Mouse (Mus musculus): Measurements from ENCODE around the gene Mgat5. TPM values are rescaled to one million over a fixed set of nuclear protein-coding genes. Genes with fewer than 3 reads are reported as not detected.

The Mgat5 gene
- total and polyA plus RNA-seq, 2 experiments from 2014 or later = 2.1 to 11.2 TPM

DNA sequence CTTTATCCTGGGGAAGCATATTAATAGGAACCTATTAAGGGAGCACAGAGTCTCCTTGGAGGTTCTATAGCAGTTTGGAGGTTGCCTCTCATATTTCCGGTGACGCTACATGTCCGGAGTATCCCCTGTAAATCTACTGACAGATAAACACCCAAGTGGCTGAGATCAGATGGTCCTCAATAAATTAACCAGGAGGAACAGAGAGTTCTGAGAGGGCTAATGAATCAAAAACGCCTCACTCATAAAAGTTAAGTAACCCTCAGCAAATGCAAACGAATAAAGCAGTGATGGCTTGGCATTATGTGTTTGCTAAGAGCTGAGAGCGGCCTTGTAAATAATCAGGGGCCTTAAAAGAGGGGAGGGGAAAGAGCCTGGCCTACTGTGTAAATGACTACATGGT is 259.2 kb downstream of the Mgat5 start:
- Histone ChIP-seq H3K36me3 (replicated peaks; ENCODE audit: control insufficient read depth, insufficient read depth, low read length) (peaks cover 12% of the 10 kb centered on the region), H3K9ac (replicated peaks; ENCODE audit: low read depth, low read length) (no peak overlapping the region), H3K4me3 (ENCODE audit: low read depth, low read length) (no peak overlapping the region), H3K27ac (ENCODE audit: low read depth) (no peak overlapping the region), H3K4me2 (ENCODE audit: low read depth, low read length) (no peak overlapping the region), H3K27me3 (ENCODE audit: control insufficient read depth, insufficient read depth, low read length) (no peaks in the 10 kb centered on the region), H3K4me1 (ENCODE audit: control insufficient read depth, insufficient read depth) (0 out of 2 replicates have a peak, but pooled peaks cover 7% of the 10 kb centered on the region), H3K9me3 (replicated peaks; ENCODE audit: control insufficient read depth, low read length) (no peaks in the 10 kb centered on the region)
- DNase-seq (ENCODE audit: low spot score) (no peak), ATAC-seq (ENCODE audit: insufficient read depth, low read depth) (no peak)
- 90% methylated on average over 6 of the region's 6 CpGs for WGBS
- TF ChIP-seq EP300 (IDR thresholded peaks at IDR 0.05; ENCODE audit: low read depth) = no peak
- TF ChIP-seq CTCF (IDR thresholded peaks at IDR 0.05; ENCODE audit: low read depth) = no peak

DNA sequence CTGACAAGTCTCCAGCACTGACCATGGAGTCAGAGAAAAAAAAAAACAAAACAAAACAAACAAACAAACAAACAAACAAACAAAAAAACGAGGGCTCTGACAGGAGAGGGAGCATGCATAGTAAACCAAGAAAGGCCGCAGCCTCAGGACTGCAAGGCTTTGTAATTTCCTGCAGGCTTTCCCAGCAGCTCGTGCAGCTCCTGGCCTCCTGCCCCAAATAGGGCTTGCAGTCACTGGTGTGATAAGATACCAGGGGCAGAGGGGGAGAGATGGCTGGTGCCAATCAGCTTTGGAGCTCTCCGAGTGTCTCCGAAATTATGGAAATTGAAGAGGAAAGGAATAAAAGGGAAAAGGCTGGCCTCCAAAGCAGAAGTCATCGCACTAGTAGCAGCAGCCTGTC is 260.5 kb downstream of the Mgat5 start:
- ATAC-seq (ENCODE audit: insufficient read depth, low read depth) (peak; percentile 57; the same call in 1 of the 2 replicates), DNase-seq (ENCODE audit: low spot score) (peak; percentile 30)
- Histone ChIP-seq H3K9ac (replicated peaks; ENCODE audit: low read depth, low read length) (no peak overlapping the region), H3K36me3 (replicated peaks; ENCODE audit: control insufficient read depth, insufficient read depth, low read length) (peaks cover 14% of the 10 kb centered on the region), H3K4me1 (ENCODE audit: control insufficient read depth, insufficient read depth) (0 out of 2 replicates have a peak, but pooled peaks cover 7% of the 10 kb centered on the region), H3K27me3 (ENCODE audit: control insufficient read depth, insufficient read depth, low read length) (no peaks in the 10 kb centered on the region), H3K4me3 (ENCODE audit: low read depth, low read length) (no peak overlapping the region), H3K4me2 (ENCODE audit: low read depth, low read length) (peak overlapping the region; percentile 23), H3K9me3 (replicated peaks; ENCODE audit: control insufficient read depth, low read length) (no peaks in the 10 kb centered on the region), H3K27ac (ENCODE audit: low read depth) (0 out of 2 replicates have a peak overlapping the region, but pooled peaks have one; percentile 52)
- no peak for TF ChIP-seq CTCF (IDR thresholded peaks at IDR 0.05; ENCODE audit: low read depth)
- no peak for TF ChIP-seq EP300 (IDR thresholded peaks at IDR 0.05; ENCODE audit: low read depth)
- 11% methylated on average over 6 of the region's 6 CpGs for WGBS

DNA sequence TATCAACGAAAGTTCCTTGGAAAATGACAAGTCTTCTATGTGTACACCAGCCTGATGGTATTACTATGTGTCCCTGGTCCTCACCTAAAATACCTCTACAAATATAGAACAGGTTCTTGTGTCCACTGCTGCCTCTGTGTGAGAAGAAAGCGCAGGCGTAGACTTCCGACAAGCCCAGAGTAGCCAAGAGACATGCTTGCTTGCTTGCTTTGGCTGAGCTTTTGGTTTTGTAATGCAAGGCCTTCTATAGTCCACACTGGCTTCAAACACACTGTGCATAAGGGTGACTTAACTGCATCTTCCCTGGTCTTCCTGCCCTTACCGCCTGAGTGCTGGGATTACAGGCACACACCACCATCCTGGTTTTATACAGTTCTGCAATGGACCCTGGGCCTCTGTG is 262.4 kb downstream of the Mgat5 start:
- H3K36me3 ChIP-seq (replicated peaks; ENCODE audit: control insufficient read depth, insufficient read depth, low read length) = peaks cover 19% of the 10 kb centered on the region
- H3K9ac ChIP-seq (replicated peaks; ENCODE audit: low read depth, low read length) = no peak overlapping the region
- no peak overlapping the region for H3K27ac ChIP-seq (ENCODE audit: low read depth)
- 93% methylated on average over 5 of the region's 5 CpGs for WGBS
- H3K9me3 ChIP-seq (replicated peaks; ENCODE audit: control insufficient read depth, low read length) = no peaks in the 10 kb centered on the region
- ATAC-seq (ENCODE audit: insufficient read depth, low read depth) = no peak
- DNase-seq (ENCODE audit: low spot score) = no peak
- H3K4me1 ChIP-seq (ENCODE audit: control insufficient read depth, insufficient read depth) = 0 out of 2 replicates have a peak, but pooled peaks cover 7% of the 10 kb centered on the region
- no peak overlapping the region for H3K4me3 ChIP-seq (ENCODE audit: low read depth, low read length)
- TF ChIP-seq EP300 (IDR thresholded peaks at IDR 0.05; ENCODE audit: low read depth) = no peak
- TF ChIP-seq CTCF (IDR thresholded peaks at IDR 0.05; ENCODE audit: low read depth) = no peak
- H3K4me2 ChIP-seq (ENCODE audit: low read depth, low read length) = no peak overlapping the region
- H3K27me3 ChIP-seq (ENCODE audit: control insufficient read depth, insufficient read depth, low read length) = no peaks in the 10 kb centered on the region

DNA sequence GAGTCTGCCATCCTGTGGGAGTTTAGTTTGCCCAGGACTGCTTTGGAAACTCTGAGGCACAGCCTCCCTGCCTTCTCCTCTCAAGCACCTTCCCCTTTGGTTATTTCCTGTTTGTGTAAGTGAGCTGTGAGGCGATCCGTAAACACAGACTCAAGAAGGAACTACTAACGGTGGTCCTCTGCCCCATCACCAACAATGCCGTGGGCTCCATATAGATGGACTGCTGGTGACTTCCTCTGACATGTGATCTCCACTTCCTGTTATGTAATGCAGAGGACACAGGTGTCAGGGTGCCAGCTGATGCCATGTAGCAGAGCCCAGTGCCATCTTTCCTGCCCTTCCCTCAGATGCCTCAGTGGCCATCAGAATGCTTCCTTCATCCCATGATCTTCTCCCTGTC is 265.4 kb downstream of the Mgat5 start:
- WGBS = 83% methylated on average over 4 of the region's 4 CpGs
- H3K4me3 ChIP-seq (ENCODE audit: low read depth, low read length) = no peak overlapping the region
- peaks cover 19% of the 10 kb centered on the region for H3K36me3 ChIP-seq (replicated peaks; ENCODE audit: control insufficient read depth, insufficient read depth, low read length)
- H3K4me1 ChIP-seq (ENCODE audit: control insufficient read depth, insufficient read depth) = peaks cover 8% of the 10 kb centered on the region; the same call in 1 of the 2 replicates
- no peaks in the 10 kb centered on the region for H3K27me3 ChIP-seq (ENCODE audit: control insufficient read depth, insufficient read depth, low read length)
- ATAC-seq (ENCODE audit: insufficient read depth, low read depth) (no peak), DNase-seq (ENCODE audit: low spot score) (no peak)
- no peak overlapping the region for H3K4me2 ChIP-seq (ENCODE audit: low read depth, low read length)
- TF ChIP-seq EP300 (IDR thresholded peaks at IDR 0.05; ENCODE audit: low read depth) = no peak
- H3K9ac ChIP-seq (replicated peaks; ENCODE audit: low read depth, low read length) = no peak overlapping the region
- no peak overlapping the region for H3K27ac ChIP-seq (ENCODE audit: low read depth)
- H3K9me3 ChIP-seq (replicated peaks; ENCODE audit: control insufficient read depth, low read length) = no peaks in the 10 kb centered on the region

DNA sequence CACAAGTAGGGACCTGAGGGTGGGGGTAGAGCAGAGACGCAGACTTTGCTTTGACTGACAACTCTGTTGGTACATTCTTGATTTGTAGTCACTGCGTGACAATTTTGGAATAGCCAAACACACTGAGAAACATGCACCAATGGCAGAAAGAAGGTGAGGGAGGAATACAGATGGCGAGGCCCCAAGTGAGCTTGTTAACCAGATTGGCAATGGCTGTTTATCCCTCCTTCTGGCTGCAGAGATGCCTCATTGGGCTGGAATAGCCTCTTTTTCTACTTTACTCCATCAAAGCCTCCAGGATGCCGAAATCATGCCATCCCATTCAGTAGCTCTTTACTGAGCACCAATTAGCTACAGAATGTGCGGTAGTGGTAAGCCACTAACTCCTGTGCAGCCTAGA is 270.9 kb downstream of the Mgat5 start:
- WGBS = 92% methylated on average over 5 of the region's 5 CpGs
- no peaks in the 10 kb centered on the region for H3K9me3 ChIP-seq (replicated peaks; ENCODE audit: control insufficient read depth, low read length)
- H3K9ac ChIP-seq (replicated peaks; ENCODE audit: low read depth, low read length) = no peak overlapping the region
- no peaks in the 10 kb centered on the region for H3K27me3 ChIP-seq (ENCODE audit: control insufficient read depth, insufficient read depth, low read length)
- H3K36me3 ChIP-seq (replicated peaks; ENCODE audit: control insufficient read depth, insufficient read depth, low read length) = peaks cover 16% of the 10 kb centered on the region; the same call in 1 of the 2 replicates
- no peak overlapping the region for H3K4me2 ChIP-seq (ENCODE audit: low read depth, low read length)
- H3K27ac ChIP-seq (ENCODE audit: low read depth) = no peak overlapping the region
- TF ChIP-seq EP300 (IDR thresholded peaks at IDR 0.05; ENCODE audit: low read depth) (no peak), CTCF (IDR thresholded peaks at IDR 0.05; ENCODE audit: low read depth) (no peak)
- DNase-seq (ENCODE audit: low spot score) (no peak), ATAC-seq (ENCODE audit: insufficient read depth, low read depth) (no peak)
- peaks cover 7% of the 10 kb centered on the region; the same call in 1 of the 2 replicates for H3K4me1 ChIP-seq (ENCODE audit: control insufficient read depth, insufficient read depth)
- H3K4me3 ChIP-seq (ENCODE audit: low read depth, low read length) = no peak overlapping the region

DNA sequence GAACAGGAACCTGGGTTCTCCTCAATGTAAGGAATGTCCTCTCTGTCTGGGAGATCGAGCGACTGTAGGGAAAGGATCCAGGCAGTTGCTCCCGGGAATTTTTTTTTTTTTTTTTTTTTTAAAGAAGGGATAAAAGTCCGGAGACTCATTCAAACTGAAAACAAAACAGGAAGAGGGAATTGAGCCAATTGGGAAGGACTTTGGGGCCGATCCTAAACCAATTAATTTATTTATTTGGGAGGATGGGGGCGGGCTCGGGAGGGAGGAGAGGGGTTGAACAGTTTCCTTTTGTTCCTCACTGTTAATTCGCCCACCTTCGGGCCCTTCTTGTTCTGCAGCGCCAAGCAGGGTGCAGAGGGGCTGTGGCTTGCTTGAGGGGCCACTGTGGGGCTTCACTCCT is 278.1 kb downstream of the Mgat5 start:
- ATAC-seq (ENCODE audit: insufficient read depth, low read depth) (no peak), DNase-seq (ENCODE audit: low spot score) (no peak)
- Histone ChIP-seq H3K27ac (ENCODE audit: low read depth) (no peak overlapping the region), H3K4me3 (ENCODE audit: low read depth, low read length) (no peak overlapping the region), H3K4me1 (ENCODE audit: control insufficient read depth, insufficient read depth) (no peaks in the 10 kb centered on the region), H3K4me2 (ENCODE audit: low read depth, low read length) (no peak overlapping the region), H3K36me3 (replicated peaks; ENCODE audit: control insufficient read depth, insufficient read depth, low read length) (peaks cover 32% of the 10 kb centered on the region; the same call in 1 of the 2 replicates), H3K27me3 (ENCODE audit: control insufficient read depth, insufficient read depth, low read length) (no peaks in the 10 kb centered on the region), H3K9me3 (replicated peaks; ENCODE audit: control insufficient read depth, low read length) (no peaks in the 10 kb centered on the region), H3K9ac (replicated peaks; ENCODE audit: low read depth, low read length) (no peak overlapping the region)
- TF ChIP-seq EP300 (IDR thresholded peaks at IDR 0.05; ENCODE audit: low read depth) (no peak), CTCF (IDR thresholded peaks at IDR 0.05; ENCODE audit: low read depth) (no peak)
- WGBS = 76% methylated on average over 10 of the region's 10 CpGs

All from heart, postnatal 0 days (tissue).